Mouse (Mus musculus) adrenal gland, adult 18-20 months (tissue): ENCODE measurements around the gene Osbpl10. TPM values are rescaled to one million over a fixed set of nuclear protein-coding genes. Genes with fewer than 3 reads are reported as not detected.
A peak's percentile ranks its signal among the peaks of the same experiment; 100 is the strongest.

Experiments used
- DNase-seq, 2 experiments: peaks; one replicate each; pipeline ENCODE4 v3.0.0; 2021 to 2022; ENCODE audit warnings: low spot score in 2 of 2
- total RNA-seq, 2 experiments: library from RNA; stranded (reverse); gene quantifications; 1 replicate in 1 of 2; 2 replicates in 1 of 2; pipeline ENCODE4 v1.2.3; 2021

Osbpl10 gene
- total RNA-seq, 2 experiments from 2014 or later: 4.2 to 6.5 TPM

DNA sequence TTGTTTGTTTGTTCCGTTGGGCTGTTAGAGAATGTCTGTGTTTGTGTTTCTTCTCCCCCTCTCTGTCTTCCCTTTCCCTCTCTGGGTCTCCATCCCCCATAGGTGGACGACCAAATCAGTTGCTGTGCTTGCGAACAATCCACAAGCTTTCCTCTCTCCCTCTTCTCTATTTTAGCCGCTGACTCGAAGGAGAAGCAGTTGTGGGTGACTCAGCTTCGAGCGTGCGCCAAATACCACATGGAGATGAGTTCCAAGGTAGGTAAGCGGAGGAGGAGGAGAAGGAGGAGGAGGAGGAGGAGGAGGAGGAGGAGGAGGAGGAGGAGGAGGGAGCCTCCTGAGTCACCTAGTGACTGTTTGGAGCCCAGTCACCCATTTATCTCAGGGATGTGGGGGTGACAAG is 88.7 kb downstream of the Osbpl10 start:
- DNase-seq: no peak

DNA sequence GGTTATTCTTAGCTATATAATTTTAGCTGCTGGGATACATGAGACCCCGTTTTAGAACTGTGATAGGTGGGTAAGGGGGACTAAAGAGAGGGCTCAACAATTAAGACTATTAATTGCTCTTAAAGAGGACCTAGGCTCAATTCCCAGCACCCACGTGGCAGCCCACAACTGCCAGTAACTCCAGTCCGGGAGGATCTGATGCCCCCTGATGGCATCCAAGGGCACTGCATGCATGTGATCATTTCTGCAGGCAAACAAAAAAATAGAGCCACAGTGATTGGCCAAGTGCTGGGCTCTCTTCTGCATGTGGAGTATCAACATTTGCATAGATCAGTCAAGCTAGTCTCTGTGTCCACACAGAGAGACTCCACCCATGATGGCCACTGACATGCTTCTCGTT is 96.8 kb downstream of the Osbpl10 start:
- DNase-seq: no peak

DNA sequence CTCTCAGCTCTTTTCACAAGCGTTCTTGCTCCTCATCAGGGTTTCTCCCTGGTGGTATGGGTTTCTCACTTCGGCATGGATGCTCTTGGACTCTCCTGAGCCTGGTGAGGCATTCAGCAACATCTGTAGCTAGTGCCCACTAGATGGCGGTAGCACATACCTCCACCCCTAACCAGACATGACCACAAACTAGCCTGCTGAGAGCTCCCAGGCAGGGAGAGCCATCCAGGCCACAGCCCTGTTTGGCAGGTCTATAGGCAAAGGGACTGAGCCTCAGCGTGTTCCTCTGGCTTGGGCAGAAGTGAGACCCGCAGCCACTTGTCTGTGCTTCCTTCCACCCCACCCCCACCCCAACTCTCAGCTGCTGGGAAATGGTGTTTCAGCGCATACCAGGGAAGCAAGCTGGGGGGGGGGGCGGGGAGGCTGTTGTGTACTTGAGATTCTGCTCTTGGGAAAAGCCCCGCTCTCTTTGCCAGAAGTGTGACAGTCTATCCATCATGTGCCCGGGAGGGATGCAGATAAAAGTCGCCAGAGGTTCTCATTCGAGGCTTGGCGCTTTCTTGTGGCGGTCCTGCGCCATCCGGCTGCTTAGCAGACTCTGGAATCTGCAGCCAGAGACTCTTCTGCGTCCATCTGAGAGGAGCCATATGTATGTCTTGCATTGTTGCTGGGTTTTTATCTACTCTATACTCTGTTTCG is 110.1 kb downstream of the Osbpl10 start:
- peak; percentile 38 to 50 for DNase-seq

DNA sequence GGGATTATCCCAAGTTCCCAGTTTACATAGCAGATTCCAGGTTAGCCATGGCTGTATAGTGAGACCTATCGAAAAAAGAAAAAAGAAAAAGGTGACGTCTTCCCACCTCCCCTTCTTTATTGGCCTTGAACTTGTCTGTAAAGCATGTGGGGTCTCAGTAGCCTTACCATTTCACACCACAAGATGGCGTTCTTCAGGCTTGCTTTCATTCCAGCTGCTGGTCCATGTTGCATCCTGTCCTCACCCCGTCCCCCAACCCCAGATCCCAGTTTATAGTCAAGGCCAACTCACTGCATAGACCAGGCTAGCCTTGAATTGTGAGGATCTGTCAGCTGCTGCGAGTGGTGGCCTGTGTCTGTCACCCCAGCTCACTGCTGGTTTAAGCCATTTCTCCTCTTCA is 111.3 kb downstream of the Osbpl10 start:
- DNase-seq: no peak

GRCm38 (mm10) chr9:115096481-115096880 is 118.1 kb downstream of the Osbpl10 start:
- DNase-seq: no peak

DNA sequence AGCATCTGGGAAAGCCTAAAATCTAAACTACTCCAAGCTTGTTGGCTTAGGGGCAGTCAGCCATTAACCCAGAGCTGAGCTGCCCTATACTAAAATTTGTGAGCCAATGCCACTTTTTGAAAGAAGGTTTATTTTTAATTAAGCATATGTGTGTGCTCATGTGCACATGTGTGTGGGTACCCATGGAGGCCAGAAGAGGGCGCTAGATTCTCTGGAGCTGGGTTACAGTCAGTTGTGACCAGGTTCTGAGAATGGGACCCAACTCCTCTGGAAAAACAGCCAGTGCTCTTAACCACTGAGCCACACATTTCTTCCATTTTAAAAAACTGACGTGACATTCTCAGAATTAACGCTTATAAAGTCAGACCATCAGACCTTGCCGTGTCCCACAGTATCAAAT is 119.0 kb downstream of the Osbpl10 start:
- DNase-seq: no peak

DNA sequence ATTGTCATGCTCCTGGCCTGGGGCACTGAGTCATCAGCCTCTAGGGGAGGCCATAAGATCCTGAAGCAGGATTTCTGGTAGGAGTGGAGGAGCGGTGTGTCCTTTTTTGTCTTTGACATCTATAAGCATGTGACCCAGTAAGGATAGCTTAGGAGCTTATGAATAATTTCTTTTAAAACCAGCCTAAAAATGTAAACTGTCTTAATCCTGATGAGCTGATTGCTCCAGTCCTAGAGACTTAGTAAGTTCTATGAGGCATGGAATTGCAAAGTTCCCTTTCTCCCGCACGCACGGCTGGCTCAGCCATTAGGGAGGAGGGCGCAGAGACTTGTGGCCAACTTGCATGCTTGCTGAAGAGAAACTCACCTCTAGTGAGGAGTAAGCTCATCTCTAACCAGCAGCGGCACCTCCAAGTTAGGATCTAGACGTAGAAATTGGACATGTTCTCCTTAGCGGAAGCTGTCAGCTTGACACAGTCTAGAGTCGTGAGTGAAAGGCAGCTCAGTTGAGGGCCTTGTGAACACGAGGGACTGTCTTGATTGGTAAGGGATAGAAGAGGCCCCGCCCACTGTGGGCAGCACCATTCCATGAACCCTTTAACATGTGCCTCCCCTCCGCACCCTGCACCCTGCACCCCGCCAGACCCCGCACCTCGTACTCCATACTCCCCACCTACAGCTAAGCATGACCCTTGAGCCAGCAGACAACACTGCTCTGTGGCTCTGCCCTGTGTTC is 122.0 kb downstream of the Osbpl10 start:
- DNase-seq: no peak

DNA sequence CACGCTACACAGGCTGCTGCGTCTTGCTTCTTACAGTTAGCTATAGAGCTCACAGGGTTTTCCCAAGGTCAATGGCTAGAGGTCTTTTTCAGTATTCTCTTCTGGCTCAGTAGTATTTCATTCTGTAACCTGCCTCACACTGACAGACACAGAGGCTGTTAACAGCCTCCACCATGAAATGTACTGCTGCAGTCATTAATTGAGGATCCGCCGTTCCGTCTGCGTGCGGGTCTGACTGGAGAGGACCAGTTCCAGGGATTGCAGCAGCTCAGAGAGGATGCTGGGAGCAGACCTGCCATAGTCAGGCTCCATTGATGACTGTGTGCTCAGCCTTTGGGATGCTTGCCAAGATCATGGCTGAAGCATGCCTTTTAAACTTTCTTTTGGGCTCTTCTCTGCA is 129.1 kb downstream of the Osbpl10 start:
- DNase-seq: no peak

DNA sequence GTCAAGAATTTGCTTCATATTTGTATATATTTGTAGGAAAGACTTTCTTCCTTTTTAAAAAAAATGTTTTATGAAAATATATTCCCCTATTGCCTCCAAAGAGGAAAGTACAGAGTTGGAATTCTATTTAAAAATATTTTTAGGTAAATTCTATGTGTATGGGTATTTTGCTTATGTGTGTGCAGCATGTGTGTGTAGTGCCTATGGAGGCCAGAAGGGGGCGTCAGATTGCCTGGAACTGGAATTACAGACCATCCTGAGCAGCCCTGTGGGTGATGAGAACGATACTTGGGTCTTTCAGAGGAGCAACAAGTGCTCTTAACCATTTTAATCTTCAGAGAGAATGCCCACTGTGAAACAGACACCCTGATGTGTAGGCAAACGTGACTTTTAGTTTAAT is 132.3 kb downstream of the Osbpl10 start:
- no peak for DNase-seq

GRCm38 (mm10) chr9:115117314-115117713 is 138.9 kb downstream of the Osbpl10 start:
- DNase-seq: no peak

GRCm38 (mm10) chr9:115120276-115120675 is 141.9 kb downstream of the Osbpl10 start:
- peak; percentile 42 to 65 for DNase-seq

GRCm38 (mm10) chr9:115120678-115121224 is 142.4 kb downstream of the Osbpl10 start:
- peak; percentile 33 to 55 for DNase-seq

DNA sequence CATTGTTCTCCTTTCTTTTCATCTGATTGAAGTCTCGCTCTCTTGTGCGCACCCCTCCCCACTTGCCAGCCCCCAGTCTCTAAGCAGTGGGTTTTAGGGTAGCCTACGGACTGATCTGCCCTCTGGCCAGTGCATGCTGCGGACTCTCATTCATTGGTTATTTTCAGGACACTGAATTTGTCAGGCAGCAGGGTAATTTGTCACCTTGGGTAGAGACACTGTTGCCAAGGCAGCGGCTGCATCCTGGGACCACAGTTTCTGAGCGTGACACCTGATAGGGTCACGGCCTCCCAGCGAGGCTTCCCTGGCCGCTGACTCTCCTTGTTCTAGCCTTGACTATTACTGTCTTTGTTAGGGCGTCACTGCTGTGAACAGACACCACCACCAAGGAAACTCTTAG is 149.0 kb downstream of the Osbpl10 start:
- no peak for DNase-seq

DNA sequence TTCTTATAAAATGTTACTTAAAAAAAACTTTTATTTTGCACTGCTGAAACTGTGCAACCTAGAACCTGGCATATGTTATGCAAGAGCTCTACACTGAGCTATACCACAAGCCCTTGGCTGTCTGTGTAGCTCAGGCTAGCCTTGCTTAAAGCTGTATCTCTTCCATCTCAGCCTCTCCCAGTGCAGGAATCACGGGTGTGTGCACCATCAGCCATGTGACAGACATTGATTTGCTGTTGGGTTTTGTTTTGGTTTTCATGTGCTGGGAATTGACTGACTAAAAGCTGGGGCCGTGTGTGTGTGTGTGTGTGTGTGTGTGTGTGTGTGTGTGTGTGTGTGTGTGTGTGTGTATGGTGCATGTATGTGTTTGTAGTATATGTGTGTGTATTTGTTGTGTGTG is 155.6 kb downstream of the Osbpl10 start:
- DNase-seq: no peak

GRCm38 (mm10) chr9:115134736-115135135 is 156.4 kb downstream of the Osbpl10 start:
- DNase-seq: no peak

GRCm38 (mm10) chr9:115135352-115135751 is 157.0 kb downstream of the Osbpl10 start:
- no peak for DNase-seq

GRCm38 (mm10) chr9:115137858-115138257 is 159.5 kb downstream of the Osbpl10 start:
- no peak for DNase-seq

DNA sequence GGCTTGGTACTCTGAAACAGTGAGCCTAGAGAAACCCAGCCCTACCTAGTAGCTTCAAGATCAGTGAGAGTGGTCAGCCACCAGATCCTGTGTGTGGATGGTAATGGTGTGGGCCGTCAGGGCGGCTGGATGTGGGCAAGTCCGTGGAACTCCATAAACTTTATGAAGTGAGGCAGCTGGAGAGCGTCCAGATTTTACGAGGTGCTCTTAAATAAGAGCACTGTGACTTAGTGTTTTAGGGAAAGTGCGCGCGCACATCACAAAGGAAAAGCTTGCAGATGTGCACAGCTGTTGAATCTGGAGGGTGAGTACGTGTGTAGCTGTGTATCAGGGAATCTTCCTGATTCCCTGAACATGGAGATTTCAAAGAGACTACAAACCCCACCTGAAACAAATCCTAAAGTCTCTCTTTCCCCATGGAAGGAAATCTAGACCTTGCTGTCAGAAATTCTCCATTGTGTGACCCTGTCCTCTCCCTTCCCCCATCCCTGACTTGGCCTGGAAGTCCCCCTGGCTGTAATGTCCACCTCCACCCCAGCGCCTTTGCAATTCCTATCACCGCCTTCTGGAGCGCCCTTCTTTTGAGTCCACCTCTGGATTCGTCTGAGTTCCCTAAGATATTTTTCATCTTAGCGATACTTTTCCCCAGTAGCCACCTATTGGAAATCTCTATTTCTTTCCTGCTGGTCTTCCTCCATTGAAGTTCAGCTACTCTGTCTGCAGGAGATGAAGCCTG is 161.4 kb downstream of the Osbpl10 start:
- DNase-seq: no peak

GRCm38 (mm10) chr9:115147141-115147540 is 168.8 kb downstream of the Osbpl10 start:
- DNase-seq: no peak

DNA sequence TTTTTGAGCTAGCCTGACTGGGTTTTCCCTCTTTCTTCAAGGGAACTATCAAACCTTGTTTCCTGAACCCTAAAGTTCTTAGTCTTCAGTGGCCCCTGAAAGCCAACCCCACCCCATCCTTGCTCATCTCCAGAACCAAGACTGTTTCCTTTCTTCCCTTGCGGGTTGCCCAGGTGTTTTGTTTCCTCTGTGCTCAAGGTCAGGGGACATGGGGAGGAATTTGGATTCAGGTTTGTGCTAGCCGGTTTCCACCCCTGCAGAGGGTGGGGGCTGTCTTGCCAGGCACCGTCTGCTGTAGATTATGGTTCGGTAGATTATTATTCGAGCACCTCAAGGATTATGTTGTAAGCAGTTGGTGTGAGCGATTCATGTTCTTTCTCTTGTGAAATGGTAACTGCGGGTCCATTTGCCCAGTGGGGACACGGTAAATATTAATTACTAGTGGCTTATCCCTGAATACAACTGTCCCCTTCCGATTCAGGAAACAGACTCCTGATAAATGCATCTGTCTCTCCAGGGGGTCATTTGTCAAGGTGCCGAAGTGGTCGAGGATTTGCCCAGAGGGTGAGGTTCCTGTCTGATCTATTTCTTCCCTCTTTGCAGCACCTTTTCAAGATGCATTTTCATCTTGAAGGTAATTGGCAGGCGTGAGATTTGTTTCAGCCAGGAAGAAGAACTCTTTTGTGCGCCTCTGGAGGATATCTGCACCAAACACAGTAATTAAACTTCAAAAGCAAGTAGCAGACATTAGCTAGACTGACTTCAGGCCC is 169.4 kb downstream of the Osbpl10 start:
- no peak for DNase-seq
